Mouse (Mus musculus): ENCODE measurements around the gene Ucn3.

- TF ChIP-seq CTCF (IDR thresholded peaks at IDR 0.05; ENCODE audit: insufficient read depth, low read depth, low read length) (no peak), POLR2A (IDR thresholded peaks at IDR 0.05; ENCODE audit: insufficient read depth, low read depth, low read length) (no peak)
Measured at GRCm38 (mm10) chr13:3892601-3893000, 52.5 kb downstream of the Ucn3 start.

All from olfactory bulb, adult 2 months (tissue).